Mouse (Mus musculus): ENCODE measurements around the gene Ube2v1.

Ube2v1 gene

DNA sequence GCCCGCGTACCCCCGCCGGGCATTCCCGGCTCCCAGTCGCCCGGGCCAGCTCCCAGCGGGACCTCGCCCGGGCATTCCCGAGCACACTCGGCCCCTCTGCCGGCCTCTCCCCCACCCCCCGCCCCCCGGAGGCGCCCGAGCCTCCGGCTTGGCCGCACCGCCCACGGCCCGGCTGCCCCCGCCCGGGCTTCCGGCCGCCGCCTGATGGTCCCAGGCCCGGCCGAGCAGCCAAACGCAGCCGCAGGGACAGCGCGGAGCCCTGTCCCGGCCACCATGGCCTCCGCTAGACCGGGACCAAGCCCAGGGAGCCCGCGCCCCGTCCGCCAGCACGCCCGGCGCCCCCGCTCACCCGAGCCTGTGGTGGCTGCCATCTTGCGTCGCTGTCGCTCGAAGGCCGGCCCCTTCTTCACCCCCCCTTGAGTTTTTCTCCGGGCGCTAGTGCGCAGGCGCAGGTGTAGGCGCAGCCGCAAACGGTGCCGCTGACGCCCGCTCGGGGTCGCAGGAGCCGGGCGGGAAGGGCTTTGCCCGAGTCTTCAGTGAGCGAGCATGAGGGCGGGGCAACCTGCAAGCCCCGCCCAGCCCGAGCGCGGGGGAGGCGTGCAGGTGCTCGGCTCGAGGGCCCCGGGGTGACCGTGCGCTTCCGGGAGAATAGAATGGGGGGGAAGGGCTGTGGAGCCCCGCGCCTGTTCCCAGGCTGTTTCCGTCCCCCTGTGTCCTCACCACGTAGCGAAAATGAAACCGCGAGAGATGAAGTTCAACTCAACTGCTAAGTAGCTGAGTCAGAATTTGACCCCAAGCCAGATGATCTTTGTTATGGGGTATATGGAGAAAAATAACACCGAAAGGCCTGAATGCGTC lies at the start of gene Ube2v1:
Ube2v1 (minus strand) TSS at position 505 of the 858 bp plus-strand sequence.
- DNase-seq (ENCODE audit: low read depth), result peak; percentile 99

DNA sequence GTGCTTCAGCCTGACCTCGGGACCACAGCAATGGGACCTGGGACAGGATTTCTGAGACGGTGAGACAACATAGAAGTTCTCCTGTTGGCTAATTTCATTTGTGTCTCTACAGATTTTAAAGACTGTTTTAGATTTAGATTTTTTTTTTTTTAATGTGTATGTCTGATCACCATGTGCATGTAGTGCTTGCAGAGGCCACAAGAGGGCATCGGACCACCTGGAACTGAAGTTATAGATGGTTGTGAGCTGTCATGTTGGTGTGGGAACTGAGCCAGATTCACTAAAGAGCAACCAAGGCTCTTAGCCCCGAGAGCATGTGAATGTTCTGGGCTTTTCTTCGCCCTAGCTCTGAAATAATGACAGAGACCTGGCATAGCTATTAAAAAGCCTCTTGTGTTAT lies 48.8 kb upstream of the Ube2v1 start:
- peak; percentile 90 for DNase-seq (ENCODE audit: low read depth)

DNA sequence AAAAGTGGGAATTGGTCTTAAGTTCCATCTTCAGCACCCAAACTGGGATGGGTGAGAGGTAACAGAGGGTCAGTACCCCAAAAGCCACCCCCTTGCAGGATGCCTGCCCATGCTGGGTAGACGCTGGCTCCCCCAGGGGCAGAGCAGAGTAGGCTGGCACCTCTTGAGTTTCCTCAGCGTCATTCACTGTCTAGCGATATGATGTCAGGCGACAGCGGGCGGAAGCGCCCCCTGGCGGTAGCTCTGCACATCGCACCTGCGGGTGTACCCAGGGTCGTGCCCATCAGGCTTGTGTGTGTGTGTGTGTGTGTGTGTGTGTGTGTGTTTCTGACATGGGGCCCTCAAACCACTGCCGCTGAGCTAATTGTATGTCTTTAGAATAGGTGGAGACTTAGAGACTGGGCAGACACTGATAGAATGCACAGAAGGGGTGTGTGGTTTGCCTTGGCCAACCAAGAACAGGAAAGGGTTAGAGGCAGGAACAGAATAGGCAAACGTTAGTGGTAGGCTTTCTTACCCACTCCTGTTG lies 48.1 kb upstream of the Ube2v1 start:
- peak; percentile 92 for DNase-seq (ENCODE audit: low read depth)

DNA sequence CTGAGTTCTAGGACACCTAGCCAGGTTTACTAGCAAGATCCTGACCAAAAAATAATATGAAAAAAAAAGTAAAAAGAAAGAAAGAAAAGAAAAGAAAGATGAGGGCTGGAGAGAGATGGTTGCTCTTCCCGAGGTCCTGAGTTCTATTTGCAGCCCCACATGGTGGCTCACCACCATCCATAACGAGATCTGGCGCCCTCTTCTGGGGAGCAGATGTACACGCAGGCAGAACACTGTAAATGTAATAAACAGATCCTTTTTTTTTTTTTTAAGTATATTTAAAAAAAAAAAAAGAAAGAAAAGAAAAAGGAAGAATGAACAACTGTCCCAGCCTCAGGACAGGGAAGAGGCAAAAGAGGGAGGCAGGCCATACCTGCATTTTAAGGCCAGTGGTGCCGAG lies 46.7 kb upstream of the Ube2v1 start:
- peak; percentile 72 for DNase-seq (ENCODE audit: low read depth)

DNA sequence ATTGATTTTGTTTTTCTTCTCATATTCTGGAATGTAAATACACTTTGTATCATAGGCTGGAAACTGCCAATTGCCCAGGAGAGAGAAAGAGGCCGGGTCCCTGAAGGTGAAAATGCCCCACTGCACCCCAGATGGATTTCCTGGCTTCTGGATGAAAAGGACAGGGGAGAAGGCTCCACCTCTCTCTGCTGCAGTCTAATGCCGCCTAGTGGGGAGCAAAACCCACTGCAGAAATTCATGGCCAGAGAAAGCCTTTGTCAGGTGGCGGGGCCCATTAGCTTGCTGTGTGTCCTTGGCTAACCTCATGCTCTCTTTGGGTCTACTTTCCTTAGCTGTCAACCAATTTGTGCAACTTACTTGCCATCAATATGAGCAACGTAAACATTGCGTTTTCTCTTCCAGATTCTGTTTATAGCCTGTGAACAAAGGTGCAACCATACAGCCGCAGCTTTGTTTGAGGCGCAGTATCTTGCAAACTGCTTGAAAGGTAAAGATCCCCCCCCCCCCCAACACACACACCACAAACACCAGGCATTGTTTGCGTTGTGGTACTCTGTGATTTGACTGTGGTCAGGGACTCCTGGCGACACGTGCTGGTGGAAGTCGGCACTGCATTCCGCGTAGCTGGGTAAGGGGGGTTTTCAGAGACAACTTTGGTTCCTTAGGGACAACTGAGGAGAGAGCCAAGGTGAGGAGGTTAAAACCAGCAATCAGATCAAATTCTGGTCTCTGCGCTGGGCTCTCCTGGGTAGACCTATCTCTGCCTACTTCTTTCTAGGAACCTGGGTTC lies 43.4 kb upstream of the Ube2v1 start:
- DNase-seq (ENCODE audit: low read depth), result peak; percentile 70

DNA sequence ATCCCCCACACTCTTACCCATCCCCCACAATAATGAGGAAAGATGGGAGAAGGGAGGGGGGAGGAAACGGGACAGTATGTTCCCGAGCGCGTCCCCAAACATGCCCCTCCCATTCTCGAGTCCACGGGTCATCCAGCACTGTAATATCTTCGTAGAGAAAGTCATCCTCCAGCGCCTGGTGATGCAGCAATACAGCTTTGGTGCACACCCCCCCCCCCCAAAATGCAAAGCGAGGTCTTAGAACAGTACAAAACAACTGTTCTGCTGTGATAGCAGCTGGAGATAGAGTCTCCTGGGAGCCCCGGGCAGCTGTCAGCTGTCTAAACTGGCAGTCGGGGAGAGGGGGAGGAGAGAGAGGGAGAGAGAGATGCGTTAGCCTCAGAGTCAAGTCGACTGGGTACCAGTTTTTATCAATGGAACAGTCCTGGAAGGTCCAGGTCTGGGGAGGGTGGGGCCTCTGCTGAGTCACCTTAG lies 40.4 kb upstream of the Ube2v1 start:
- DNase-seq (ENCODE audit: low read depth), result no peak

DNA sequence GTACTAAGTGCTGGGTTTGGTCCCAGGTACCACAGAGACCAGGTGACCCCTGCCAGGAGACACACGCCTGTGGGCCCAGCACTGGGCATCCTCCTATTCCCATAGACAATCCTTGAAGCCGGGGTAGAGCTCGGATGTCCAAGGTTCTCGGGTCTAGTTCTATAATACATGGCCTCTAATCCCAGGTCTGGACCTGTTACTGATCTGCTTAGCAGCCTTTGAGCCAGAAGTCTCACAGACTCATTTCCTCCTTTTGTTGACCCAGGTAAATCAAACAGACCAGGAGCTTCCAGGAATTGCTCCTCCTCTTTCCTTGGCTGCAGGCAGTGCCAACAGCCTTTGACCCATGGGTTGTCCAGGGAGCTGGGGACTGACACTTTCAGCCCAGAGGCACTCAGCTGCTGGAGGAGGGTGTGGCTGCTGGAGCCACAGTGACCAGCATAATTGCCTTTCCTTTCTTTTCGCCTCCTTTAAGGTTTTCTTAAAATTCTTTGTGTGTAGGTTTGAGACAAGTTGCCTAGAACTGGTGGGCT lies 39.3 kb upstream of the Ube2v1 start:
- DNase-seq (ENCODE audit: low read depth), result no peak

DNA sequence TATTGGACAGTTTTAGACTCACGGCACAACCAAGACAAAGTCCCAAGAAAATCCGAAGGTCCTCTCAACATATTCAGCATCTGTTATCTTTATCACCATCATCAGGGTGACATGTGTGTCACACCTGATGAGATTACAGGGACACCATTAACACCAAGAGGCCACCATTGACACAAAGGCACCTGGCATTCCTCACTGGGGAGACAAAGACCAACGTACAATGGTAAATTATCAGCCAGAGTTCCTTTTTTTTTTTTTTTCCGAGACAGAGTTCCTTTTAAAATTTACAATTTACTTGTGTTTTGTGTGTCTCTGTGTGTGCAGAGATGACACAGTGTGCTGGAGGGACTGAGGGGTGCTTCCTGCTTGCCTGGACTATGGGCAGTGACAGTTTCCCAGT lies 37.5 kb upstream of the Ube2v1 start:
- no peak for DNase-seq (ENCODE audit: low read depth)

DNA sequence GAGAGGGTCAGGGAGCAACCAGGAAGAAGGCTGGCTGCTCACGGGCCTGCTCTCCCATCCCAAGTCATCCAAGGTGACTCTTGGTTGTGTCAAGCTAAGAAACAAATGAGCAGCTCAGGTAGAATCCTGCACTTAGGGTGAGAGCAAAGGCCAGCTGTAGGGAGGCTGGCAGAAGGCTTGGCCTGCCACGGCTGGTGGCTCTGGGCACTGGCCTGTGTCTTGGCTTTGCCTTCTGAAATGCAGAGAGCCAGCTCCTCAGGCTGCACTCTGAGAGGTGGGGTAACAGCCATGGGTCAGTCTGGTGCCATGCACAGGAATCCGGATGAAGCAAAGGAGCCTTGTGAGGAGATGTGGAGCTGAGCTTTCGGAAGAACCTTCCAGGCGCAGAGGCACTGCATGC lies 36.5 kb upstream of the Ube2v1 start:
- no peak for DNase-seq (ENCODE audit: low read depth)

DNA sequence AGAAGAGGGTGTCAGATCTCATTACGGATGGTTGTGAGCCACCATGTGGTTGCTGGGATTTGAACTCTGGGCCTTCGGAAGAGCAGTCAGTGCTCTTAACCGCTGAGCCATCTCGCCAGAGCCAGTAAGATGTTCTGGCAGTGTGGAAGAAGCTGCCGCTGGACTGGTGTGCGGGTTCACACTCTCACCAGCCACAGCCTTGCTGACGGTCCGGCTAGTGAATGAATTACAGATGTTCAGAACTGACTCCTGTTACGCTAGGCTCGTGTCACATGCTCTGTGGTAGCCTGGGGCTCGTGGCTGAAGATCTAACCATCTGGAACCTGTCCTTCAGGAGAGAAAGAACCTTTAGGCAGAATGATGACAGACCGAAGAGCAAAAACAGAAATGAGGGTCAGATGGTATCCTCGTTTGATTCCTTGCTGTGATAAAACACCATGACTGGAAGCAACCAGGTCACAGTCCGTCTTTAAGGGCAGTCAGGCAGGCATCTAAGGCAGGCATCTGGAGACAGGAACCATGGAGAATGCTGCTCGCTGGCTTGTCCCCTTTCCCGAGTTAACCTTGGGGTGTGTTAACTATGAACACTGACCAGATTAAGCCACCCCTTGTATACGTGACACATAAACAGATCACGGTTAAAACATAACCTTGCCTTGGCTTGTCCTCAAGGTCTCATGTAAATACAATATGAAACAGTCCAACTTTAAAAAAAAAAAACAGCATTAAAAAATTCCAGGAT lies 34.2 kb upstream of the Ube2v1 start:
- DNase-seq (ENCODE audit: low read depth), result no peak

DNA sequence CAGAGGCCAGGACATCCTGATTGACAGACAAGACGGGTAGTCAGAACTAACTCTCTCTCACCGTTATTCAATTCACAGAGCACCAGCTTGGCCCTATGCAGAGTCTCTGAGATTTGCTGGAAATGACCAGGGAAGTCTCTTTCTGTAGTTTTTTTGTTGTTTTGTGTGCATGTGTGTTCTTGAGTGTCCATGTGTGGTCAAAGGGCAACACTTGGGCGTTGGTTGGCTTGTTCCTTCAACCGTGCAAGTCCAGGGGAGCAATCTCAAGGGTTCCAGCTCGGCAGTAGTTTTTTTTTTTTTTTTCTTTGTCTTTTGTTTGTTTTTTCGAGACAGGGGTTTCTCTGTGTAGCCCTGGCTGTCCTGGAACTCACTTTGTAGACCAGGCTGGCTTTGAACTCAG lies 30.8 kb upstream of the Ube2v1 start:
- no peak for DNase-seq (ENCODE audit: low read depth)

DNA sequence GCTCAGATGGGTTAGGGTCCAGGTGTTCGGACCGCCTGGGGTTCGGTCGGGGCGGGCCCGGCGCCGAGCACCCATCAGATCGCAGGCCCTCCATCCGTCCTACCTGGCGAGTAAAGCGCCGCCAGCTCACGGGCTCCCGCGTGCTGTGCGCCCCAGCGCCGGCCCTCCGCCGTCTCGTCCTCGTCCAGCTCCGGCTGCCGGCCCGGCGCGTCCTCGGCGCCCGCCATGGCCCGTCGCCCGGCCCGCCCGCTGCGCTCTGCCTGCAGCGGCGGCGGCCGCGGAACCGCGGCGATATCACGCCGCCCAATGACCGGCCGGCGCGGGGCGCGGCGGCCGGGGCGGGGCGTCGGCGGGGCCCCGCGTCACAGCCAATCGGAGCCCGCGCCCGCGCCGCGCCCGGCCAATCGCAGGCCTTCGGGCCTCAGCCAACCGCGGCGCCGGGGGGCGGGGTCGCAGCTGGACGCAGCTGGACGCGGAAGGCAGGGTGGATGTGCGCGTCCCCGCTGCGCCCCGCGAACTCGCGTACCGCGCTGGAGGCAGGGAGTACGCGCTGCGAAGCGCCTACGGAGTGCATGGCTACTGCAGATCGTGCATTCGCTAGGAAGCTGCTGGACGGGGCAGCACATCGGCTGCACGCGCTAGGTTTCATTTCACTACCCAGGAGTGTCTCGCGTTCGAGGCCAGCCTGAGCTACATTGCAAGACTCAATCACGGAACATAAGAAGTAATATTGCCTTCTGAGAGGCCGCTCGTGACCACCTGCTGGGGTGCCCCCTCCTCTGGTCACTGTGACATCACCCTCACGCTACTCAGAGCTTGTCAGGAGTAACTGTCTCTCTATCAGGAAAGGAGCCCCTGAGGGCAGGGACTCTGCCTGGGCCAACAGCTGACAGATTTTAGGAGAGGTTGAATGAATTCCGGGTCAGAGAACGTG lies 29.6 kb upstream of the Ube2v1 start, which contains the start of gene Gm20431:
Gm20431 (minus strand) TSS at position 227 of the 934 bp plus-strand sequence.
- peak; percentile 94 for DNase-seq (ENCODE audit: low read depth)

DNA sequence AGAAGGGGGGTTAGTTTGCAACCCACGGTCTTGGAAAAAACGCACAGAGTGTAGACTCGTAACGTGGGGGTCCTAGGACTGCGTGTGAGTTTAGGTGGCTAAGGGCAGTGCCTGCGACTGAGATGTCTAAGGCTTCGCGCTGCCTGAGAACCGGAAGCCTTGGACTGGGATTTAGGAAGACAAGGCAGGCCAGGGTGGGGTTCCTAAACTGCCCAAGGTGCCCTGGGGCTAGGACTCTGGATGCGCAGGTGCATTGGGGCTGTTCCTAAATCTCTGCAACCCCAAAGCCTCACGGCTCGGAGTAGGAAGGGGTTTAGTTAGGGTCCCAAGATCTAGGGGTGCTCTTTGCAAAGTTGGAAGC lies 28.7 kb upstream of the Ube2v1 start:
- DNase-seq (ENCODE audit: low read depth), result peak; percentile 57

DNA sequence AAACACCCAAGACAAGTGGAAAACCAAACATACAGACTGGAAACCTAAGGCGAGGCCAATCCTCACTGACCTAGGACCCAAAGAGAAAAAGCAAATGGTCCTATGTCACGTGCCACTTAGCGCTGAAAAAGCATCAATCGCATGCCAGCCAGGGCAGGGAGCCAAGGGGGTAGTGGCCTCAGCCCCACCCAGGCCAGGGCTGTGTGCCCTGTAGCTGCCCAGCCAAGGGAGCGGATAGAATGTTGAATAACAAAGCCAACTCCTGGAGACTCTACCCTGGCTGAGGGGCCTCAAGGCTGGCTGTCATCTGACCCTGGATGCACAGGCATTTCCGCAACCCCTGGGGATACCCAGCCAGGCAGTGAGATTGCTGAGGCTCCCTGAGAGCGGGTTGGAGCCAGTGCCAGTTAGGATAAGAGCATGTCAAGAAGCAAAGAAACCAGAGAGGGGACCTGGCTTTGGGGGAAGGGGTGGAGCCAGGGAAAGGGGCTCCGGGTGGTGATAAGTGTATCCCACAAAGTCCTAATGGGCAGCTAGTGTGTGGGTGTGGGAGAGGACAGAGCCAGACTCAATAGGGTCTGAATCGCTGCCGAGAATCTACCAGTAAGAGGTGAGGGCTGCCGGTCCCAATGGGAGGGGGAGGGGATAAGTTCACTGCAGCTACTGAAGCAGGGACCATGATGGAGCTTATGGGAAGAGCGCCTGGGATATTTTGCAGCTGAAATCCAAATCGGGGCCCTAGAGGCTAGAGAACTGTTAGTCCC lies 28.1 kb upstream of the Ube2v1 start:
- peak; percentile 36 for DNase-seq (ENCODE audit: low read depth)

DNA sequence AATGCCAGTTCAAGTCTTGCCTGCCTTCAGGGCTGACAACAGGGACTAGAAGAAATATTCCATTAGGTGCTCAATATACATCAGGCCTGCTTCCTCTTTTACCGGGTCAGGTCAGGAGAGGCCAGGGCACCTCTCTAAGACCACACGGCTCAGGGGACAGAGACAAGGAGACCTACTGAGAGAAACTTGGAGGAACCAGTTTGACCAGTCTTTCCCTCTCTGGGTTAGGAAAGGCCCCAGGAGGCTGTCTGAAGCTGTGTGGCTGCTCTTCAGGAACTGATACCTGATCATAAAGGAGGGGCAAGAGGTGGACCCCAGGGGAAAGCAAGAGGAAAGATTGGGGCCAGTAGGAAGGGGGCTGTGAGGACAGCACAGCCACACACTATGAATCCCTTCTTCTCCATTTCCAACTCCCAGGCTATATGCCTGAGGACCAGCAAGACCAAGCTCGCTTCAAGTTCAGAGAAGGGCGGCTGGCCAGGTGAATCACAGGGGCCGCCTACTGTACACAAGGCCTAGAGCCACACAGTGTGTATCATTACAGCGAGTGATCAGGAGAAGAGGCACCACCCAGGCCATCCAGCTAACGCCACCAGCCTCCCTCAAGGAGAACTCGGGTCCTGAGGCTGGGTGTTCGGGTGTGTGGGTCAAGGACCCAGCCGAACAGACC lies 27.4 kb upstream of the Ube2v1 start:
- DNase-seq (ENCODE audit: low read depth), result no peak

DNA sequence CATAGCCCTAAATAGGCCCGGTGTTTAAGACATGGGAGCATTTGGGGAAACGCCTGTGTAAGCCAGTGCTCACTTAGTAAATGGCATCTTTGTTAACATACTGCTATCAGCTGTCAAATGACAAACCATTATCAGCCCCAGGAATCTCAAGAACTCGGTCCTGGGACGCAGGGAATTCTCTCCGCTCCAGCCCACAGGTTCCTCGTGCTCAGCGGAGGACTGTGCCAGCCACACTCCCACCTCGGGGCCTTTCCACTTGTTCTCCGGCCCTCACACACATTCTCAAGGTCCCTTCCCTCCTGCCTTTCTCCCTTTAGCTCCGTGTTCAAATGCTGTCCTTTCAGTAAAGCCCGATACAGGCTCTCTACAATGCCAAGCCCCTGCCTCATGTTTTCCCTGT lies 26.8 kb upstream of the Ube2v1 start:
- DNase-seq (ENCODE audit: low read depth), result no peak

DNA sequence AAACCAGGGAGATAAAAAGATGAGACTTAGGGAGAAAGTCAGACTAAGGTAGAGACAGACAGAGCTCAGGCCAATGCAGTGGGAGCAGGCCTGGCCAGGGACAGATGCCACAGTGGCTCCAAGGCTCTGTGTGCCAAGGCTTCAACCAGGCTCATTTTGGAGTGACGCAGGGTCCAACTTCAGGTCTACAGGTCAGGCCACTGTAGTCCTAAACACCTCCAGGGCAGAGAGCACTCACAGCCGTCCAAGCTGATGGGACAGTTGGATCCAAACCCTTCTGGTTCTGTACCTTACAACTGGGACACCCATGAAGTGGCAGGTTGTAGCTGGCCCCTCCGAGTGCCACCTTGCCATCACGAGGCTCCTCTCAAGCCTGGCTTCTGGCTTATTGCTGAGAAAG lies 26.1 kb upstream of the Ube2v1 start:
- DNase-seq (ENCODE audit: low read depth), result no peak

DNA sequence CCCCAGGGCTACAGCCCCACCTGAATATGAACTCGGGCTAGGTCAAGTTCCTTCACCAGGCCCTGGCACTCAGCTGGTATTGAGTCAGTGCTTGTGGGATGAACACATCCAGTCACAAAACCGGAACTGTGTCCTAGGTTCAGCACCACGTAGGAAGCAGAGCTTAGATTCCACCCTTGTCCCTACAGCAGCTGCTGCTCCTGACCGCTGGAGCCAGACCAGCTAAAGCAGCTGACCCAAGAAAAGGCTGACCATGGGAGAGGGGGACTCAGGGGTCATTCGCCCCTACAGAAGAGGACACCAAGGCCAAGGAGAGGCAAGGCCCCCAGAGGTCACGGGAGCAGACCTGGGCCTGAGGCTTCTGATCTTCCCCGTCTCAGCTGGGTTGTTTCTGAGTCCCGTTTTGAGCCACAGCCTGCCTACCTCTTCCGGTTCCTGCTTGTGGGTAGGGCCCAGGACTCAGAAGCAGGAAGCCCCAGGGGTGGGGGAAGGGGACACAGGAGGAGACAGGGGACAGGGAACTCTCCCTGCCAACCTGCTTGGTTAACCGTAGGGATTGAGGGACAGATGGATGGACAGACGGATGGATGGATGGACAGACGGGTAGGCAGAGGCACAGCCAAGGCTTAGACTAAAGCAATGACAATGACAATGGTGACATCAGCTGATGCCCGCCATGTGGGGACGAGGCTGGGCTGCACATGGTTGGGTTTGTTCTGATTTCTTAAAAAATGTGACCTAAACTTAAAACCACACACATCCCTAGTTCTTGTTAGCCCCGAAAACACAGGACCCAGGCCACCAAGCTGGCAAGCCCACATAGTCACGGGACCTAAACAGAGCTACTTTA lies 25.0 kb upstream of the Ube2v1 start:
- DNase-seq (ENCODE audit: low read depth), result peak; percentile 93
